Mouse (Mus musculus) forebrain, embryonic 11.5 days (tissue): ENCODE measurements around the gene Pxdc1. TPM values are rescaled to one million over a fixed set of nuclear protein-coding genes. Genes with fewer than 3 reads are reported as not detected.

Experiments used
- ATAC-seq: fragments of 200-750 bp; cut with Nextera tagmentation; replicated peaks from 2 replicates; pipeline ENCODE4 v1.8.0; 2017; ENCODE audit warnings: moderate TSS enrichment; ENCODE audit not compliant: low FRiP score
- DNase-seq: peaks from one replicate; pipeline ENCODE4 v3.0.0-alpha.2; 2017; ENCODE audit warnings: low spot score
- H3K27ac ChIP-seq: fragments of 300-500 bp; sonication (generic); 2 replicates; pipeline ENCODE4 v1.5.1; 2014; ENCODE audit warnings: low read depth, low read length
- H3K27me3 ChIP-seq: fragments of 300-500 bp; sonication (generic); 2 replicates; pipeline ENCODE4 v1.6.1; 2014; ENCODE audit warnings: mild to moderate bottlenecking, low read length, mixed read lengths; ENCODE audit not compliant: control insufficient read depth, insufficient read depth
- H3K36me3 ChIP-seq: fragments of 300-500 bp; sonication (generic); 2 replicates; pipeline ENCODE4 v1.6.1; 2014; ENCODE audit warnings: mild to moderate bottlenecking, low read length, moderate library complexity, mixed read lengths; ENCODE audit not compliant: control insufficient read depth, insufficient read depth
- H3K4me1 ChIP-seq: fragments of 300-500 bp; sonication (generic); replicated peaks from 2 replicates; pipeline ENCODE4 v1.6.1; 2014; ENCODE audit warnings: low read length, mixed read lengths; ENCODE audit not compliant: control insufficient read depth, insufficient read depth
- H3K4me2 ChIP-seq: fragments of 300-500 bp; sonication (generic); 2 replicates; pipeline ENCODE4 v1.6.1; 2014; ENCODE audit warnings: low read depth, mild to moderate bottlenecking, low read length, moderate library complexity, mixed read lengths; ENCODE audit not compliant: severe bottlenecking
- H3K4me3 ChIP-seq: fragments of 300-500 bp; sonication (generic); 2 replicates; pipeline ENCODE4 v1.5.1; 2014; ENCODE audit warnings: low read depth, low read length
- H3K9ac ChIP-seq: fragments of 300-500 bp; sonication (generic); 2 replicates; pipeline ENCODE4 v1.6.1; 2014; ENCODE audit warnings: low read length
- H3K9me3 ChIP-seq: fragments of 300-500 bp; sonication (generic); 2 replicates; pipeline ENCODE4 v1.6.1; 2016; ENCODE audit warnings: low read length, mixed read lengths; ENCODE audit not compliant: control insufficient read depth
- WGBS: fragments of 180-500 bp; shearing (Covaris S2); extraction: QIAGEN DNeasy Blood & Tissue Kit; methylation state at CpG from one replicate; pipeline ENCODE4 v1.1.7; 2014; 5-methylcytosine and 5-hydroxymethylcytosine counted together
- polyA plus RNA-seq: library from polyadenylated mRNA; unstranded; fragments of >200 nt; fragmentation: Nextera tagmentation; extraction: Ambion mirVana; gene quantifications from 2 replicates; pipeline ENCODE4 v1.2.1, GENCODE M21; 2014

Gene Pxdc1
- polyA plus RNA-seq, 1 experiment from 2014 or later, result 4.6 TPM

DNA sequence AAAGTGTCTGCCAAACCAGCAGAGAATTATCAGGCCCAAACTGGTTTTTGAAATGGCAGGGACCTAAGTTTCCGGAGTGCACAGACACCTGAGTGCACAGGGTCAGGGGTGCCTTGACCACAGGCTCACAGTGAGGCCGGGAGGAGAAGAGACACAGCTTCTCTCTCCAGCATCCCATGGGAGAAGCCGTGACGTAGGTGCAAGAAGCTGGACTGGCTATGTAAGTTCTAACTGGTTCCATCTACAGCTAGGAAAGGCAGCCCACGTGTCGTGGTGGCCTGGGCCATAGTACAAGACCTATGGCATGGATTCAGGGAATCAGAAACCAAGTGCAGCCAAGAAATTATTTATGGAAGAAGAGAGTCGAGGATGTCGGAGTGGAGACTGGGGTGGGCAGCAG lies 6.1 kb downstream of the Pxdc1 start:
- peaks cover 12% of the 10 kb centered on the region; the same call in 1 of the 2 replicates for H3K4me1 ChIP-seq
- H3K27ac ChIP-seq, result no peak overlapping the region
- no peak for DNase-seq
- 89% methylated on average over 8 of the region's 8 CpGs for WGBS
- no peak overlapping the region for H3K4me3 ChIP-seq
- H3K9me3 ChIP-seq, result no peaks in the 10 kb centered on the region
- ATAC-seq, result no peak
- H3K9ac ChIP-seq, result no peak overlapping the region
- peaks cover 22% of the 10 kb centered on the region for H3K27me3 ChIP-seq
- no peaks in the 10 kb centered on the region for H3K36me3 ChIP-seq
- H3K4me2 ChIP-seq, result no peak overlapping the region

DNA sequence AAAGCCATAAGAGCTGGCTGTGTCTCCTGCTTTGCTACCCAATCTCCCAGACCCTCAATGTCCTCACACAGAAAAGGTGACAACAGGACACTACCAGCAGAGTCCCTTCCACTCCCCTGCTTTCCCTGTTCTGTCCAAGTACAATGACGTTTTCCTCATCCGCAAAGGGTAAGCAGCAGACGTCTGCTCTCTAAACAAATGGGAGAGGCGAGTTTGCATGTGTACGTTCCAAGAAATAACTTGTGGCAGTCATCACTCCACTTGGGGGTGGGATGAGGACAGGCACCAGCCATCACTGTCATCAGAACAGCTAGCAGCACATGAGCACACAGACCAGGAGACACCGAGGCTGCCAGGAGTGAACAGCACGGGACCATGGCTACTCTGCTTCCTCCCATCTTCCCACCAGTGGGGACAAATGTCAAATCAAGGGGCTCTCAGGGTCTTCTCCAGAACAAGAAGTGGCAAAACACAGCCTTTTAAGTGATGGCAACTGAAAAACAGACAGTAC lies 7.0 kb downstream of the Pxdc1 start:
- Histone ChIP-seq H3K9me3 (no peaks in the 10 kb centered on the region), H3K36me3 (no peaks in the 10 kb centered on the region), H3K4me1 (peaks cover 4% of the 10 kb centered on the region; the same call in 1 of the 2 replicates), H3K27ac (no peak overlapping the region), H3K4me2 (no peak overlapping the region), H3K9ac (no peak overlapping the region), H3K27me3 (peaks cover 13% of the 10 kb centered on the region), H3K4me3 (no peak overlapping the region)
- WGBS, result 81% methylated on average over 7 of the region's 7 CpGs
- ATAC-seq, result no peak
- no peak for DNase-seq

DNA sequence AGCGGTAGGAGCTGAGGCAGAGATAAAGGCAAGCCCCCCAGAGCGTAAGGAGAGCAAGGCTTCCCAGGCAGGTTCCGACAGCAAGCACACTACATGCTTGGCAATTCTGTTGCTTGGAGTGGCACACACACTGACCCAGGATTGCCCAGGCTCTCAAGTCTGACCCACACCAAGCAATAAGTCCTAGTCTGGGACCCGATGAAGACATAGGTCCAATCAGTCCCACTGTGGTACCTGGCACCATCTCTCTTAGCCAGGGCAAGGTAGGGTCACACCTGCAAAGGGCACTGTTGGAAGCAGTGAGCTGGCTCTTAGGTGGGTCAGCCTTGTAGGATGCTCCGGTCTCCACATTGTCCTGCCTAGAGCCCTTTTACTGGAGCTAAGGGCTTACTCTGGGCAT lies 7.8 kb downstream of the Pxdc1 start:
- 88% methylated on average over 5 of the region's 5 CpGs for WGBS

DNA sequence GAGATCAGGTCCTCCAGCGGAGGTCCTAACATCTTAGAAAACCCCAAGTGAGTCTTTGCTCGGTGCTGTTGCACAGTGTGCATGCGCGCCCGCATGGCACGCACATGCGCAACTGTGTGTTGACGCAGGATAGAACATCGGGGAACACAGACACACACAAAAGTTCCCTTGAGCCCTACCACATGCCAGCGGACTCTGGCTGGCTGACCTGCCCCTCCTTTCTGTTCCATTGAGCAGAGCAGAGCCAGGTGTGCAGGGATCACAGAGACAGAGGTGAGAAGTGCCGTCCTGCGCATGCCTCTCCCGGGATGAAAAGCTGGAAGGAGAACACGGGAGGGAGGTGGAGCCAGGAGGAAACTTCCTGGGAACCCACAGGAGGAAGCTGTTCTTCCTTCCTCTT lies 8.9 kb downstream of the Pxdc1 start:
- DNase-seq, result no peak

More for the DNA sequence above, 7.8 kb downstream of the Pxdc1 start:
- no peaks in the 10 kb centered on the region for H3K36me3 ChIP-seq
- DNase-seq (no peak), ATAC-seq (no peak)
- H3K9ac ChIP-seq, result no peak overlapping the region
- peaks cover 2% of the 10 kb centered on the region; the same call in 1 of the 2 replicates for H3K4me1 ChIP-seq
- no peak overlapping the region for H3K27ac ChIP-seq
- no peak overlapping the region for H3K4me3 ChIP-seq
- peaks cover 5% of the 10 kb centered on the region for H3K27me3 ChIP-seq
- no peak overlapping the region for H3K4me2 ChIP-seq
- no peaks in the 10 kb centered on the region for H3K9me3 ChIP-seq

DNA sequence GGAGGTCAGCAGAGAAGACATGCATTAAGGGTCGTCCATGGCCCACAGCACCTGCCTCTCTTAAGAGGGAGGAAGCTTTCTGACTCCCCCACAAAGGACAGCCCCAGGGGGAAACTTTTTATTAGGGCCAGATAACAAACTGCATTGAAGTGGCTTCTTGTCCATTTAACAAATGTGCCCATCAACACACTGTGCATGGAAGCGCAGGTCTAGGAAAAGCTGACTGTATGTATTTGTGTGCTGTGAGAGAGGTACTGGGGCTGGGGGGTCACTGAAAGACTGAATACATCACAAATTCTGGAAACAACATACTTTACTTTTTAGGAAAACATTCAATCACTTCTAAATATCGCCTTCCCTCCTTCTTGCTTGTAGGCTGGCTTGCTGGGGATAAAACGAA lies 9.4 kb downstream of the Pxdc1 start:
- no peak overlapping the region for H3K27ac ChIP-seq
- H3K9ac ChIP-seq, result no peak overlapping the region
- H3K4me2 ChIP-seq, result no peak overlapping the region
- 80% methylated on average over 4 of the region's 4 CpGs for WGBS
- no peaks in the 10 kb centered on the region for H3K36me3 ChIP-seq
- no peaks in the 10 kb centered on the region for H3K27me3 ChIP-seq
- ATAC-seq (no peak), DNase-seq (no peak)
- H3K9me3 ChIP-seq, result no peaks in the 10 kb centered on the region
- no peaks in the 10 kb centered on the region for H3K4me1 ChIP-seq
- H3K4me3 ChIP-seq, result no peak overlapping the region

More for the DNA sequence above, 8.9 kb downstream of the Pxdc1 start:
- H3K27ac ChIP-seq, result no peak overlapping the region
- WGBS, result 78% methylated on average over 14 of the region's 14 CpGs
- no peak for ATAC-seq
- H3K27me3 ChIP-seq, result no peaks in the 10 kb centered on the region
- no peak overlapping the region for H3K4me2 ChIP-seq
- no peaks in the 10 kb centered on the region for H3K9me3 ChIP-seq
- H3K4me1 ChIP-seq, result no peaks in the 10 kb centered on the region
- H3K9ac ChIP-seq, result no peak overlapping the region
- no peak overlapping the region for H3K4me3 ChIP-seq
- H3K36me3 ChIP-seq, result no peaks in the 10 kb centered on the region

DNA sequence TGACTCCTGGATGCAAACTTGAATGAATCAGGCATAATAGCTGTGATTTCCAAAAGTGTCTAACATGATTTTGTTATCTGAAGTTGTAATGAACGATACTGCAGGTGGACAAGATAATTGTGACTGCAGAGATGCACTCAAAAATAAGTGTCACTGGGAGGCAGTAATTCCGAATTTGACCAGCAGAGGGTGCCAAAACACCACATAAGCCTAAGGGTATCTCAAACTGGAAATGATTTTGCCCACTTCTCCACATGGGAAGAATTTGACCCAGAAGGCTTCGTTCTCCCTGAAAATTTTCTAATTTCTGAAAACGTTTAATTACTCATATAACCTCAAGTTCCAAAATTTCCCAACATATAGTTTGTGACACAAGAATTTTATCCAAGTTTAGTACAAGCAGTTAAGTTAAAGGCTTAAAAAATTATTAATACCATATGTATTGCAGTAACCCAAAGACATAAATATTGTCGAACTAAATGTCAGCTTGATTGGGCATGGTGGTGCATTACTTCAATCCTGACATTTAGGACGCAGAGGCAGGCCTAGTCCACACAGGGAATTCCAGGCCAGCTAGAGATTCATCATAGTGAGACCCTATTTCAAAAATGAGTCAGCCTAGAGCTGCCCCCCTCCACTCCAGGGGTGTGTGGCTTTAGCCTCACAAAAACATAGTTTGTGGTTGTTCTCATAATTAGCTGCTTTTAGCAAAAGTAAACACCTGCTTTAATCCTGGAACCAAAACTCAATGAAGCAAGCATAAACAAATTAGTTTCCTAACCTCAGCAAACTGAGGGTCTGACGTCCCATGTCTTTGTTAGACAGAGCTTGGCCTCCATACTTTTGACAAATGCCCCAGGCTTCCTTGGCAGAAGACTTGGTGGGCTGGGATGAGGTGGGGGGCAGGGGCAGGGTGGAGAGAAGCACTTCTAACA lies 10.1 kb downstream of the Pxdc1 start:
- Histone ChIP-seq H3K9ac (no peak overlapping the region), H3K4me3 (no peak overlapping the region), H3K9me3 (no peaks in the 10 kb centered on the region), H3K36me3 (no peaks in the 10 kb centered on the region), H3K27ac (no peak overlapping the region), H3K4me2 (no peak overlapping the region), H3K27me3 (no peaks in the 10 kb centered on the region), H3K4me1 (no peaks in the 10 kb centered on the region)
- peak; percentile 85 for DNase-seq
- peak; percentile 40; the same call in 1 of the 2 replicates for ATAC-seq
- 31% methylated on average over 7 of the region's 7 CpGs for WGBS

DNA sequence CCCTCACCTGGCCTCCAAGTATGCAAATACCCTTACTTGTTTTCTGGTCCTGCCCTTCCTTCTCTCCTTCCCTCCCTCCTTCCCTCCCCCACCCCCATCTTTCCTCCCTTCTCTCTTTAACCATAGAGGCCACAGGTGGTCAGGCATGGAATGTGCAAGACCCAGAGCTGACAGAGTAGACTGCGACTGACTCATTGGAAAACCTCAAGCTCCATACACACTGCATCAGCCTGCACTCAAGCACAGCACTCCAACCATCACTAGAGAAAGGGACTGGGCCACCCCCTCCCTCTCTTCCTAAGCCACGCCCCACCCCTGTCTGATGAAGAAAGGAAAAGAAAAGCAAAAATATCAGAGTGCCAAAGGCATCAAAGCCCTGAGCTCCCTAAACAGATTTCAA lies 12.2 kb downstream of the Pxdc1 start:
- Histone ChIP-seq H3K4me1 (no peaks in the 10 kb centered on the region), H3K36me3 (no peaks in the 10 kb centered on the region), H3K27me3 (no peaks in the 10 kb centered on the region), H3K27ac (no peak overlapping the region), H3K4me2 (no peak overlapping the region), H3K9ac (no peak overlapping the region), H3K9me3 (no peaks in the 10 kb centered on the region), H3K4me3 (no peak overlapping the region)
- WGBS, result 67% methylated on average over 2 of the region's 2 CpGs
- ATAC-seq (no peak), DNase-seq (no peak)

DNA sequence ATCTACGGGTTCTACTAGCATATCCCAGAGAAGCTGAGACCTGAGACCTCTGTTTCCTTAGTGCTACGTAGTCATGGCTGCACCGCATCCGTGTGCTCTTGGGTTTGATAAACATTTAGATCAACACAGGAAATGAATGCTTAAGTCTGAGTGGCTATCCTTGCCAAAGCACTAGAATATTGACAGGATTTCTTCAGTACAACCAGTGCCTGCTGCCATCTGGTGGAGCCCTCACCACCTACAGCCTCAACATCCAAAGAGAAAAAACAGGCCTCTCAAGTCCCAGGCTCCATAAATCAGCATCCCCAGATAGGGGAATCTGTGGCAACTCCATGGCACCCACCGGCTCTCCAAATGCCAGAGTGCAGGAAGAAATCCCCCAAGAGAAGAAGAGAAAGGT lies 17.3 kb downstream of the Pxdc1 start:
- Histone ChIP-seq H3K4me2 (no peak overlapping the region), H3K4me1 (no peaks in the 10 kb centered on the region; the same call in 1 of the 2 replicates), H3K27me3 (no peaks in the 10 kb centered on the region), H3K27ac (no peak overlapping the region), H3K4me3 (no peak overlapping the region), H3K9me3 (no peaks in the 10 kb centered on the region), H3K9ac (no peak overlapping the region), H3K36me3 (no peaks in the 10 kb centered on the region)
- WGBS, result 63% methylated on average over 5 of the region's 5 CpGs
- no peak; the same call in 1 of the 2 replicates for ATAC-seq
- DNase-seq, result peak; percentile 76
